Mouse (Mus musculus): ENCODE results near the gene Sept3. TPM values are rescaled to one million over a fixed set of nuclear protein-coding genes. Genes with fewer than 3 reads are reported as not detected.
A peak's percentile ranks its signal among the peaks of the same experiment; 100 is the strongest.
"Not testable (repeated sequence)": the region's sequence is repeated elsewhere in the genome, so short reads cannot be mapped to it uniquely, and the experiment has no call there.

The Sept3 gene
- polyA plus RNA-seq, 1 experiment from 2014 or later, result 4.1 TPM

DNA sequence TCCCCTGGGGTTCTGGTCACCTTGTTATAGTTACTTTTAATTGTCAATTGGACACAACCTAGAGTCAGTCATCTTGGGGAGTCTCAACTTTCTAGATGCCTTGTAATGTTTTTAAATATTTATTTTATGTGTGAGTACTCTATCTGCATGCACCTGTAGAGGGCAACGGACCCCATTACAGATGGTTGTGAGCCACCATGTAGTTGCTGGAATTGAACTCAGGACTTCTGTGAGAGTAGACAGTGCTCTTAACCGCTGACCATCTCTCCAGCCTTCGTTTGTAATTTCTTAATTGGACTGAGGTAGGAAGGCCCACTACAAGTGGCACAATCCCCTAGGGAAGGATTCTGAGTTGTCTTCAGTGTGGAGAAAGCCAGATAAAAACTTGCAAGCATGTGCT is 31.4 kb upstream of the Sept3 start:
- ATAC-seq (replicated peaks; ENCODE audit: extremely low read depth, insufficient read depth, low FRiP score), result no peak
- Histone ChIP-seq H3K9me3 (replicated peaks; ENCODE audit: control insufficient read depth, low read length) (no peaks in the 10 kb centered on the region), H3K4me2 (ENCODE audit: low read depth, low read length) (peak overlapping the region; percentile 97), H3K36me3 (ENCODE audit: control insufficient read depth, insufficient read depth) (peaks cover 2% of the 10 kb centered on the region; the same call in 1 of the 2 replicates), H3K27ac (ENCODE audit: low read length) (no peak overlapping the region), H3K9ac (ENCODE audit: low read length) (peak overlapping the region; percentile 82), H3K4me3 (ENCODE audit: low read length) (peak overlapping the region; percentile 94), H3K4me1 (ENCODE audit: control insufficient read depth, insufficient read depth, low read length) (peaks cover 7% of the 10 kb centered on the region), H3K27me3 (ENCODE audit: control insufficient read depth, insufficient read depth, low read length) (no peaks in the 10 kb centered on the region)
- WGBS, result 75% methylated on average over 3 of the region's 3 CpGs

DNA sequence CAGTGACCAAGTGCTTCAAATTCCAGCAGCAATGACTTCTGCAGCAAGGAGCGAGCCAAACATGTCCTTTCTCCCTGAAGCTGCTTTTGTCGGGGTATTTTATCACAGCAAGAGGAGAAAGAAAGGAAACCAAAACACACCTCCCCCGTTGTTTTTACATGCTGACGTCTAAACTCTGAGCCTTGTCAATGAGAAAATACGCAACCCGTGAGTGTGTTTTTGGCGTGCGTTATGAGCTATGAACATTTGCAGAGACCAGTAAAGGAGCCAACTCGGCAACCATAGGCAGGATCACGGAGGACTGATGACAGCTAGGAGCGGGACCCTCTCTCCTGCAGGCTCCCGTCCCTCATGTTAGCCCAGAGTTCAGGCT is 31.0 kb upstream of the Sept3 start:
- no peaks in the 10 kb centered on the region for H3K36me3 ChIP-seq (ENCODE audit: control insufficient read depth, insufficient read depth)
- H3K4me1 ChIP-seq (ENCODE audit: control insufficient read depth, insufficient read depth, low read length), result peaks cover 7% of the 10 kb centered on the region
- H3K4me2 ChIP-seq (ENCODE audit: low read depth, low read length), result peak overlapping the region; percentile 97
- peak overlapping the region; percentile 56 for H3K27ac ChIP-seq (ENCODE audit: low read length)
- no peaks in the 10 kb centered on the region for H3K27me3 ChIP-seq (ENCODE audit: control insufficient read depth, insufficient read depth, low read length)
- 3% methylated on average over 12 of the region's 12 CpGs for WGBS
- H3K9me3 ChIP-seq (replicated peaks; ENCODE audit: control insufficient read depth, low read length), result no peaks in the 10 kb centered on the region
- no peak for ATAC-seq (replicated peaks; ENCODE audit: extremely low read depth, insufficient read depth, low FRiP score)
- peak overlapping the region; percentile 94 for H3K4me3 ChIP-seq (ENCODE audit: low read length)
- H3K9ac ChIP-seq (ENCODE audit: low read length), result peak overlapping the region; percentile 82

DNA sequence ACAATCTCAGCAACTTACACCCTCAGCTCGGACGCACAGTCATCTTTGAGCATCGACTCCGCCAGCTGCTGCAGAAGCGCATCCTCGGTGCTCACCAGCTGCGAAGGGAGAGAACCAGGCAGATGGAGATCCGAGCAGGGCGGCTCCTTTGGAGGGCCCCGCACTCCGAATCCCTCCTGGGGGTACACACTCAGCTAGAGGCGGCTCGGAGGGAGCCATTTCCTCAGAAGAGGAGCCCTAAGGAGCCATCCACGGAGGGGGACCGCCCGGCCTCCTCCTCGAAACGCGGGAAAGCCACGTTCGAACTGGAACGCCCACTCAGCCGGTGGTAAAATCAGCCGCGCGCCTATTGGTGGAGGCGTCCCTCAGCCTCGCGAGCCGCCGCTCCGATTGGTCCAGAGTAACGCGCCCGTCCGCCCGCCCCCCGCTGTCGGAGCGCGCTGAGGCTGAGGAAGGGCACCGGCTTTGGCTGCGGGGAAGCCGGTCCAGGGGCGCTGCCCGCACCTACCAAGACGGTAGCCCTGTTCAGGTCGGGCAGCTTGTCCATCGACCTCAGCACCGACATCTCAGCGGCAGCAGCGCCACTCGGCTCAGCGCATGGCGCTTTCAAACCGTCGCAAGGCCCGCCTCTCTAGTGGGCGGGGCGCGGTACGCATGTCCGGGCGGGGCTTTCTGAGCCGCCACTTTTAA is 30.4 kb upstream of the Sept3 start, which contains the start of gene Cenpm:
Gene Cenpm, minus strand, starts transcription at position 634 of the 690 bp plus-strand sequence.
- Histone ChIP-seq H3K4me1 (ENCODE audit: control insufficient read depth, insufficient read depth, low read length) (peaks cover 7% of the 10 kb centered on the region), H3K4me3 (ENCODE audit: low read length) (peak within 1 kb of the TSS; percentile 94), H3K27ac (ENCODE audit: low read length) (peak within 1 kb of the TSS; percentile 82), H3K27me3 (ENCODE audit: control insufficient read depth, insufficient read depth, low read length) (no peaks in the 10 kb centered on the region), H3K9me3 (replicated peaks; ENCODE audit: control insufficient read depth, low read length) (no peaks in the 10 kb centered on the region), H3K9ac (ENCODE audit: low read length) (peak within 1 kb of the TSS; percentile 82), H3K4me2 (ENCODE audit: low read depth, low read length) (peak within 1 kb of the TSS; percentile 97), H3K36me3 (ENCODE audit: control insufficient read depth, insufficient read depth) (no peaks in the 10 kb centered on the region)
- WGBS, result under 1% methylated on average over 65 of the region's 65 CpGs
- ATAC-seq (replicated peaks; ENCODE audit: extremely low read depth, insufficient read depth, low FRiP score), result peak; percentile 96

DNA sequence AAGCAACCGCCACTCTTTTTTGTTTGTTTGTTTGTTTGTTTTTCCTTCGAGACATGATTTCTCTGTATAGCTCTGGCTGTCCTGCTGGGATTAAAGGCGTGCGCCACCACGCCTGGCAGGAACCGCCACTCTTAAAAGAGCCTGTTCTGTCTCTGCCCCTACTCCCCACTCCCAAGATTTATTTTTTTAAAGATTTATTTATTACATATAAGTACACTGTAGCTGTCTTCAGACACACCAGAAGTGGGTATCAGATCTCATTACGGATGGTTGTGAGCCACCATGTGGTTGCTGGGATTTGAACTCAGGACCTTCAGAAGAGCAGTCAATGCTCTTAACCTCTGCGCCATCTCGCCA is 29.9 kb upstream of the Sept3 start:
- 22% methylated on average over 9 of the region's 9 CpGs for whole genome bisulfite sequencing
- peak overlapping the region; percentile 82; the same call in 1 of the 2 replicates for H3K27ac ChIP-seq (ENCODE audit: low read length)
- not testable (repeated sequence) for H3K4me1 ChIP-seq (ENCODE audit: control insufficient read depth, insufficient read depth, low read length); H3K9me3 ChIP-seq (replicated peaks; ENCODE audit: control insufficient read depth, low read length); H3K27me3 ChIP-seq (ENCODE audit: control insufficient read depth, insufficient read depth, low read length); ATAC-seq (replicated peaks; ENCODE audit: extremely low read depth, insufficient read depth, low FRiP score); H3K36me3 ChIP-seq (ENCODE audit: control insufficient read depth, insufficient read depth)
- peak overlapping the region; percentile 94 for H3K4me3 ChIP-seq (ENCODE audit: low read length)
- H3K9ac ChIP-seq (ENCODE audit: low read length), result peak overlapping the region; percentile 82
- peak overlapping the region; percentile 97 for H3K4me2 ChIP-seq (ENCODE audit: low read depth, low read length)

DNA sequence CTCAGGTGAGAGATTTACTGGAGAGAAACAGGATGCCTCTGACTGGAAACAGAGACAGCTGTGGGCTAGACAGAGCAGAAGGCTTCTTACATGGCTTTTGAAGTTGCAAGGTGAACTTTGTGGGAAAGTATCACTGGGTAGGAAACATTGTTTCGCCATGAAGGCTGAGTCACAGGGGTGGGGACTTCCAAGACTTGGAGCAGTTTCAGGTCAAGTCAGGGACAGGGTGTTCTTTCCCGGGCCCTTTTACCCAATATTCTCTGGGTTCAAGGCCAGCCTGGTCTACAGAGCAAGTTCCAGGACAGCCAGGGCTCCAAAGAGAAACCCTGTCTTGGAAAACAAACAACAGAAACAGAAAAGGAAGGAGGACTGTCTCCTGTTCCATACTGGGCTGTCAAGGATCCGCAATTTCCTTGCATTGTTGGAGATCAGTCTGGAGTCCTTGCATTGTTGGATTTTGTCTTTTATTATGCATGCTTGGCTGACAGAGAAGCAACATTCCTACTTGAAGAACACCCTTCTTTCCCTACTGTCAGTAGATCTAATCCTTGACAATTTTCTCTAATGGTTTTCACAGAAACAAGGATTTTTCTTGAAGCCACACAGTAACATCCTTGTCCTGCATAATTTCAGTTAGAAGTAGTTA is 27.4 kb upstream of the Sept3 start:
- Histone ChIP-seq H3K9ac (ENCODE audit: low read length) (no peak overlapping the region), H3K4me1 (ENCODE audit: control insufficient read depth, insufficient read depth, low read length) (peaks cover 7% of the 10 kb centered on the region), H3K9me3 (replicated peaks; ENCODE audit: control insufficient read depth, low read length) (peaks cover 4% of the 10 kb centered on the region), H3K27ac (ENCODE audit: low read length) (no peak overlapping the region), H3K4me2 (ENCODE audit: low read depth, low read length) (no peak overlapping the region), H3K36me3 (ENCODE audit: control insufficient read depth, insufficient read depth) (no peaks in the 10 kb centered on the region), H3K4me3 (ENCODE audit: low read length) (no peak overlapping the region), H3K27me3 (ENCODE audit: control insufficient read depth, insufficient read depth, low read length) (no peaks in the 10 kb centered on the region)
- no peak for ATAC-seq (replicated peaks; ENCODE audit: extremely low read depth, insufficient read depth, low FRiP score)
- WGBS, result 67% methylated on average over 3 of the region's 3 CpGs

DNA sequence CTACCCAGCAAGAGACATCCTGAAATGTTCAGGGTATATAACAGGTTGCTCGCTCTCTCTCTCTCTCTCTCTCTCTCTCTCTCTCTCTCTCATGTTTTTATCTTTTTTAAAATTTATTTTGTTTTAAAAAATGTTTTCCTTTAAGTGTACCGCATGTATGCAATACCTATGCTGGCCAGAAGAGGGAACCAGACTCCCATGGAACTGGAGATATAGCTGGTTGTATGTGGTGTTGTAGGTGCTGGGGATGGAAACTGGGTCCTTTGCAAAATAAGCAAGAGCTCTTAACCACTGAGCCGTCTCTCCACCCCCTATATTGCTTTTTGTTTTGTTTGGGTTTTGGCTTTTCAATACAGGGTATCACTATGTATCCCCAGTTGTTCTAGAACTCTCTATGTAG is 23.1 kb upstream of the Sept3 start:
- Histone ChIP-seq H3K36me3 (ENCODE audit: control insufficient read depth, insufficient read depth) (no peaks in the 10 kb centered on the region), H3K27me3 (ENCODE audit: control insufficient read depth, insufficient read depth, low read length) (no peaks in the 10 kb centered on the region), H3K27ac (ENCODE audit: low read length) (no peak overlapping the region), H3K9ac (ENCODE audit: low read length) (no peak overlapping the region), H3K9me3 (replicated peaks; ENCODE audit: control insufficient read depth, low read length) (peaks cover 4% of the 10 kb centered on the region), H3K4me1 (ENCODE audit: control insufficient read depth, insufficient read depth, low read length) (no peaks in the 10 kb centered on the region), H3K4me3 (ENCODE audit: low read length) (no peak overlapping the region), H3K4me2 (ENCODE audit: low read depth, low read length) (no peak overlapping the region)
- no peak for ATAC-seq (replicated peaks; ENCODE audit: extremely low read depth, insufficient read depth, low FRiP score)
- WGBS, result 92% methylated on average over 3 of the region's 3 CpGs

DNA sequence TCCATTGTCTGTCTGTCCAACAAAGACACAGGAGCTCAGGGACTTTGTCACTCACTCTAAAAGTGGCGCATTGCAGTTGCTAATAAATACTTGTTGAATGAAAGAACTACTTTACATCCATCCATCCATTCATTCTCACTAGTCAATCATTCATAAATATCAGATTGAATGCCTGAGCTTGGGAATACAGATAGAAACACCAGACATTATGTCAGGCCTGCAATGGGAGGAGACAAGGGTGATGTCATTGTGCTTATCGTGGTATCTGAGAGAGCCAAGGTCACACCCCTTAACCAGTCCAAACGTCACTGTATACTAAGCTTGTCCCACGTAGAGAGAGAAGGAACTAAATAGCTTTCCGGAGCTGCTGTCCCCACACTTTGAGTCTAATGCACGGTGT is 22.6 kb upstream of the Sept3 start, which contains the start of gene 1500009C09Rik:
Gene 1500009C09Rik, plus strand, starts transcription at position 301 of the 400 bp plus-strand sequence.
- H3K4me2 ChIP-seq (ENCODE audit: low read depth, low read length), result no peak within 1 kb of the TSS
- peaks cover 4% of the 10 kb centered on the region for H3K9me3 ChIP-seq (replicated peaks; ENCODE audit: control insufficient read depth, low read length)
- H3K4me3 ChIP-seq (ENCODE audit: low read length), result no peak within 1 kb of the TSS
- H3K27me3 ChIP-seq (ENCODE audit: control insufficient read depth, insufficient read depth, low read length), result no peaks in the 10 kb centered on the region
- H3K36me3 ChIP-seq (ENCODE audit: control insufficient read depth, insufficient read depth), result no peaks in the 10 kb centered on the region
- H3K27ac ChIP-seq (ENCODE audit: low read length), result no peak within 1 kb of the TSS
- WGBS, result 76% methylated on average over 6 of the region's 6 CpGs
- no peak within 1 kb of the TSS for H3K9ac ChIP-seq (ENCODE audit: low read length)
- no peak for ATAC-seq (replicated peaks; ENCODE audit: extremely low read depth, insufficient read depth, low FRiP score)
- H3K4me1 ChIP-seq (ENCODE audit: control insufficient read depth, insufficient read depth, low read length), result no peaks in the 10 kb centered on the region

DNA sequence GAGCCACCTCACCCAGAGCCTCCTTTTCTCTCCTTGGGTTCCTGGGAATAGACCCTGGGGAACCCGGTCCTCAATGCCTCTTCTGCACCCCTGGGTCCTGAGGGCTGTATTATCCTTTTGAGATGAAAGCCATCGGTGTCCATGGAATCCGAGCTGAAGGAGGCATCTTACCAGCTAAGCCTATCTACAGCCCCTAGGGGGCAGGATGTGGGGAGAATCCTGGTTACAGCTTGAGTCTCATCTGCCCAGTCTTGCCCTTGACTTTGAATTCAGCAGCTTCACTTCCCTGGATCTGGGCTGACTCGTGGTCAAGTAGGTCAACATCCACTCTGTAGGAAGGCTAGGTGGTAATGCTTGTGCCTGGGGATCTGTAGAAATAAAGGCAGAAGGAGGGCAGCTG is 19.4 kb upstream of the Sept3 start:
- Histone ChIP-seq H3K27ac (ENCODE audit: low read length) (no peak overlapping the region), H3K4me1 (ENCODE audit: control insufficient read depth, insufficient read depth, low read length) (no peaks in the 10 kb centered on the region), H3K9ac (ENCODE audit: low read length) (no peak overlapping the region), H3K4me2 (ENCODE audit: low read depth, low read length) (no peak overlapping the region), H3K27me3 (ENCODE audit: control insufficient read depth, insufficient read depth, low read length) (no peaks in the 10 kb centered on the region), H3K4me3 (ENCODE audit: low read length) (no peak overlapping the region), H3K36me3 (ENCODE audit: control insufficient read depth, insufficient read depth) (no peaks in the 10 kb centered on the region), H3K9me3 (replicated peaks; ENCODE audit: control insufficient read depth, low read length) (peaks cover 4% of the 10 kb centered on the region)
- no peak for ATAC-seq (replicated peaks; ENCODE audit: extremely low read depth, insufficient read depth, low FRiP score)
- 60% methylated on average over 4 of the region's 4 CpGs for WGBS

DNA sequence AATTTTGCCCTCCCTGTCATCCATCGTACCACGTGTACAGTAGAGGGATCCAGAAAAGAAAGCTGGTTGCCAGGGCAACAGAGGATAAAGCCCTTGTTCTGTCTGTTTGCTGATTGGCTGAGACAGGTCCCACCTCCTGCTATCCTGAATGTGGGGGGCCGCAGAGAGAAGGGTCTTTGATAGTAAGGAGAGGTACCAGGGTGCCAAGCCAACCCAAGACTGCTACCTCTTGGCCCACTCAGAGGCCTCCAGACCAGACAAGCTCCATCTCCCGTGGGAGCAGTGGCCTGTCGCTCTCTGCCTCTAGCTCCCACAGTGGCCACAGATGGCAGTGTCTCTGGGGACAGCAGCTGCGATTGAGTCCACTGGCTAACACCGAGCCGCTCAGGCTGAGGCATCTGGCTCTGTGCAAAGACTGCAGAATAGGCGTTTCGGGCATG is 18.7 kb upstream of the Sept3 start:
- Histone ChIP-seq H3K9me3 (replicated peaks; ENCODE audit: control insufficient read depth, low read length) (peaks cover 4% of the 10 kb centered on the region), H3K27ac (ENCODE audit: low read length) (no peak overlapping the region), H3K4me3 (ENCODE audit: low read length) (no peak overlapping the region), H3K4me1 (ENCODE audit: control insufficient read depth, insufficient read depth, low read length) (no peaks in the 10 kb centered on the region), H3K9ac (ENCODE audit: low read length) (no peak overlapping the region), H3K4me2 (ENCODE audit: low read depth, low read length) (no peak overlapping the region), H3K27me3 (ENCODE audit: control insufficient read depth, insufficient read depth, low read length) (no peaks in the 10 kb centered on the region), H3K36me3 (ENCODE audit: control insufficient read depth, insufficient read depth) (no peaks in the 10 kb centered on the region)
- no peak for ATAC-seq (replicated peaks; ENCODE audit: extremely low read depth, insufficient read depth, low FRiP score)
- WGBS, result 20% methylated on average over 10 of the region's 10 CpGs

Measured in heart, embryonic 16.5 days (tissue).